Mouse (Mus musculus): ENCODE results near the gene BC034090.
"Not testable (repeated sequence)": the region's sequence is repeated elsewhere in the genome, so short reads cannot be mapped to it uniquely, and the experiment has no call there.

The BC034090 gene

GRCm38 (mm10) chr1:155191671-155192070 lies 52.6 kb downstream of the BC034090 start:
- no peak for DNase-seq (ENCODE audit: low spot score in 2 of 2)

- DNase-seq (ENCODE audit: low spot score in 2 of 2): no peak
These were observed 53.0 kb downstream of the BC034090 start for GRCm38 (mm10) chr1:155191219-155191618.

- DNase-seq (ENCODE audit: low spot score in 2 of 2): no peak
These were observed 55.6 kb downstream of the BC034090 start for GRCm38 (mm10) chr1:155188656-155189055.

- no peak for DNase-seq (ENCODE audit: low spot score in 2 of 2)
These were observed 60.1 kb downstream of the BC034090 start for GRCm38 (mm10) chr1:155184191-155184590.

GRCm38 (mm10) chr1:155178192-155178924 lies 65.9 kb downstream of the BC034090 start:
- no peak for DNase-seq (ENCODE audit: low spot score in 2 of 2)

- no peak for DNase-seq (ENCODE audit: low spot score in 2 of 2)
These were observed 69.8 kb downstream of the BC034090 start for GRCm38 (mm10) chr1:155174424-155174823.

GRCm38 (mm10) chr1:155173644-155174016 lies 70.6 kb downstream of the BC034090 start:
- DNase-seq (ENCODE audit: low spot score in 2 of 2): not testable (repeated sequence)

GRCm38 (mm10) chr1:155172895-155173643 lies 71.2 kb downstream of the BC034090 start:
- DNase-seq (ENCODE audit: low spot score in 2 of 2): no peak

GRCm38 (mm10) chr1:155169935-155170334 lies 74.3 kb downstream of the BC034090 start:
- DNase-seq (ENCODE audit: low spot score in 2 of 2): no peak

- DNase-seq (ENCODE audit: low spot score in 2 of 2): no peak
These were observed 76.8 kb downstream of the BC034090 start for GRCm38 (mm10) chr1:155167453-155167852.
